Mouse (Mus musculus): ENCODE data around the gene Gm5416.

DNA sequence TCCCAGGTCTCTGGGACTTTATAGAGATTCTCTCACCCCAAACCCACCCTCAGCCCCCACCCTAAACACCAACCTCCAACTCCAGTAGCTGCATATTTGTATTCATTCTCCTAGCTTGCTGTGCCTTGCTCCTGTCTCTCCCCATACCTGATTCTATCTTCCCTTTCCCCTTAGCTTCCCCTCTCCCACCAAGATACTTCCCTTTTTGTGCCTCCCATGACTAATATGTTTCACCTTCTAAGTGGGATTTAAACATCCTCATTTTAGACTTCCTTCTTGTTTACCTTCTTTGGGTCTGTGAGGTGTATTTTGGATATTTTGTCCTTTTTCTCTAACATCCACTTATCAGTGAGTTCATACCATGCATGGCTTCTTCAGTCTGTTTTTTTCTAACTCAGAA lies 34.1 kb upstream of the Gm5416 start:
- TF ChIP-seq CTCF (IDR thresholded peaks at IDR 0.05): no peak
- TF ChIP-seq EP300 (IDR thresholded peaks at IDR 0.05): no peak

All from lung, postnatal 0 days (tissue).